Mouse (Mus musculus): Measurements from ENCODE around the gene Ephb1. TPM values are rescaled to one million over a fixed set of nuclear protein-coding genes. Genes with fewer than 3 reads are reported as not detected.

Gene Ephb1
- total RNA-seq, 2 experiments from 2014 or later, result 0.48 to 1.0 TPM

- H3K27ac ChIP-seq, result no peak overlapping the region
- TF ChIP-seq CTCF (IDR thresholded peaks at IDR 0.05), result no peak
- DNase-seq, result no peak
- intact Hi-C loops (cut with DNase I), result no loop called here
- no peak overlapping the region for H3K4me3 ChIP-seq
Measured at GRCm38 (mm10) chr9:102291230-102291629, 63.3 kb downstream of the Ephb1 start.

- Histone ChIP-seq H3K27ac (no peak overlapping the region), H3K4me3 (no peak overlapping the region)
- intact Hi-C loops (cut with DNase I), result no loop called here
- no peak for TF ChIP-seq CTCF (IDR thresholded peaks at IDR 0.05)
- DNase-seq, result no peak
Measured at GRCm38 (mm10) chr9:102288356-102288755, 66.1 kb downstream of the Ephb1 start.

GRCm38 (mm10) chr9:102275931-102276330 lies 78.6 kb downstream of the Ephb1 start:
- DNase-seq, result no peak
- Histone ChIP-seq H3K4me3 (no peak overlapping the region), H3K27ac (no peak overlapping the region)
- intact Hi-C loops (cut with DNase I), result no loop called here
- TF ChIP-seq CTCF (IDR thresholded peaks at IDR 0.05), result no peak

- intact Hi-C loops (cut with DNase I), result no loop called here
- no peak overlapping the region for H3K4me3 ChIP-seq
- no peak for TF ChIP-seq CTCF (IDR thresholded peaks at IDR 0.05)
- H3K27ac ChIP-seq, result no peak overlapping the region
- no peak for DNase-seq
Measured at GRCm38 (mm10) chr9:102274016-102274415, 80.5 kb downstream of the Ephb1 start.

- Histone ChIP-seq H3K27ac (no peak overlapping the region), H3K4me3 (no peak overlapping the region)
- no peak for DNase-seq
- intact Hi-C loops (cut with DNase I), result no loop called here
- TF ChIP-seq CTCF (IDR thresholded peaks at IDR 0.05), result no peak
Measured at GRCm38 (mm10) chr9:102273469-102273808, 81.1 kb downstream of the Ephb1 start.

- no peak overlapping the region for H3K27ac ChIP-seq
- no peak overlapping the region for H3K4me3 ChIP-seq
- no peak for TF ChIP-seq CTCF (IDR thresholded peaks at IDR 0.05)
- DNase-seq, result no peak
- intact Hi-C loops (cut with DNase I), result no loop called here
Measured at GRCm38 (mm10) chr9:102272731-102273468, 81.6 kb downstream of the Ephb1 start.

- Histone ChIP-seq H3K27ac (no peak overlapping the region), H3K4me3 (no peak overlapping the region)
- TF ChIP-seq CTCF (IDR thresholded peaks at IDR 0.05), result no peak
- DNase-seq, result no peak
- intact Hi-C loops (cut with DNase I), result no loop called here
Measured at GRCm38 (mm10) chr9:102270496-102270895, 84.0 kb downstream of the Ephb1 start.

GRCm38 (mm10) chr9:102267311-102268027 lies 87.0 kb downstream of the Ephb1 start:
- peak overlapping the region; percentile 73 for H3K4me3 ChIP-seq
- peak overlapping the region; percentile 48 for H3K27ac ChIP-seq
- intact Hi-C loops (cut with DNase I), result loop anchor here (2.0 to 5.0 kb wide), 2 partner anchors 35 to 87 kb away; partner anchors contain the start of gene Ephb1
- peak; percentile 72 for DNase-seq
- TF ChIP-seq CTCF (IDR thresholded peaks at IDR 0.05), result peak; percentile 43

- intact Hi-C loops (cut with DNase I), result no loop called here
- Histone ChIP-seq H3K4me3 (no peak overlapping the region), H3K27ac (no peak overlapping the region)
- DNase-seq, result no peak
- TF ChIP-seq CTCF (IDR thresholded peaks at IDR 0.05), result peak; percentile 23; the same call in 1 of the 2 replicates
Measured at GRCm38 (mm10) chr9:102263760-102264159, 90.7 kb downstream of the Ephb1 start.

GRCm38 (mm10) chr9:102262100-102262501 lies 92.4 kb downstream of the Ephb1 start:
- no peak overlapping the region for H3K27ac ChIP-seq
- no peak for DNase-seq
- intact Hi-C loops (cut with DNase I), result no loop called here
- no peak for TF ChIP-seq CTCF (IDR thresholded peaks at IDR 0.05)
- H3K4me3 ChIP-seq, result no peak overlapping the region

- intact Hi-C loops (cut with DNase I), result no loop called here
- DNase-seq, result no peak
Measured at GRCm38 (mm10) chr9:102261511-102261910, 93.0 kb downstream of the Ephb1 start.

GRCm38 (mm10) chr9:102256407-102256806 lies 98.1 kb downstream of the Ephb1 start:
- TF ChIP-seq CTCF (IDR thresholded peaks at IDR 0.05), result no peak
- no peak overlapping the region for H3K27ac ChIP-seq
- intact Hi-C loops (cut with DNase I), result no loop called here

More at GRCm38 (mm10) chr9:102261511-102261910, 93.0 kb downstream of the Ephb1 start:
- H3K27ac ChIP-seq, result no peak overlapping the region
- TF ChIP-seq CTCF (IDR thresholded peaks at IDR 0.05), result no peak
- H3K4me3 ChIP-seq, result no peak overlapping the region

GRCm38 (mm10) chr9:102255803-102256202 lies 98.7 kb downstream of the Ephb1 start:
- Histone ChIP-seq H3K27ac (no peak overlapping the region), H3K4me3 (no peak overlapping the region)
- no peak for DNase-seq
- intact Hi-C loops (cut with DNase I), result no loop called here
- TF ChIP-seq CTCF (IDR thresholded peaks at IDR 0.05), result no peak

More at GRCm38 (mm10) chr9:102256407-102256806, 98.1 kb downstream of the Ephb1 start:
- no peak overlapping the region for H3K4me3 ChIP-seq
- DNase-seq, result no peak

All from gastrocnemius, adult 2 months (tissue).